Mouse (Mus musculus): ENCODE data around the gene Psmb4.
"Not testable (repeated sequence)": the region's sequence is repeated elsewhere in the genome, so short reads cannot be mapped to it uniquely, and the experiment has no call there.

GRCm38 (mm10) chr3:94904759-94905158 lies 18.0 kb upstream of the Psmb4 start:
- not testable (repeated sequence) for TF ChIP-seq POLR2A (IDR thresholded peaks at IDR 0.05; ENCODE audit: borderline replicate concordance, low read depth, low read length); CTCF (IDR thresholded peaks at IDR 0.05; ENCODE audit: low read depth, low read length)

All from bone marrow macrophage, adult 2 months (primary cell).